Mouse (Mus musculus) lung, postnatal 36 days (tissue): Measurements from ENCODE around the gene Dock2.

Source experiments
- DNase-seq: peaks from one replicate; pipeline ENCODE4 v3.0.0; 2022; ENCODE audit warnings: mixed read lengths

Gene Dock2

GRCm38 (mm10) chr11:34416619-34416979, 367.1 kb downstream of the Dock2 start:
- no peak for DNase-seq

- DNase-seq, result no peak
These were observed 367.6 kb downstream of the Dock2 start for GRCm38 (mm10) chr11:34415884-34416618.

GRCm38 (mm10) chr11:34406850-34407249, 376.8 kb downstream of the Dock2 start:
- no peak for DNase-seq

DNA sequence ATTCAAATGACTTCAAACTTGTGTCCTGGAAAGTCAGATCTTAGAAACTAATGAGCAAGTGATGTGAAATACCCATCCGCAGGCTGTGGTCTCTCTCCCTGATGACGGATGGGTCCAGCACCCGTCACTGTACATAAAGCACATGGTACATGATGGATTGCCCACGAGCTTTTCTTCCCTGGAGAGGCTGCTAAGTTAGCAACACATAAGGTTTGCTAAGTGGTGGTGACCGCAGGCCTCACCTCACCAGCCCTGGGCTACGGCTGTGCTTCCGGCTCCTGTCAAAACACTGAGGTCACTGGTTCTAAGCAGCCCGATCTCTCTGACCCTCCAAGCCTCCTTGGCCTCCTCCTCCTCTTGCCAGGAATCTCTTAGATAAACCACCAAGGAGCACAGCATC, 377.4 kb downstream of the Dock2 start:
- no peak for DNase-seq

- DNase-seq, result no peak
These were observed 378.4 kb downstream of the Dock2 start for GRCm38 (mm10) chr11:34405311-34405710.

DNA sequence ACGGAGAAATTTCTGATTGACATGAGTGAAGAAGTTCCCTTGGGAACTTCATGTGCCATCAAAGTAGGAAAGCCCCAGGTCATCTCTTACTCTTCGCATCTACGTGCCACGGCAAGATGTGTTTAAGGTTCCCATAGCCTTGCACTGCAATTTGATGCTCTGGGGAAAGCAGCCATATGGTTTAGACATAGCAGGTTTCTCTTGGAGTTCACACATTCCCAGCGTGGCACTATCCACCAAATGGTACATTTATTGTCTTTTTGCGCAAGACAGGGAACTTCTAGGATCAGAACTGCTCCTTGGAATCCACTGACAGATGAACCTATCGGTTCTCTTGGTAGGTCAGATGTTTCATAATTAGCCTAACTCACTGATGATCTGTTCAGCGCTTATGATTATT, 382.3 kb downstream of the Dock2 start:
- DNase-seq, result no peak

DNA sequence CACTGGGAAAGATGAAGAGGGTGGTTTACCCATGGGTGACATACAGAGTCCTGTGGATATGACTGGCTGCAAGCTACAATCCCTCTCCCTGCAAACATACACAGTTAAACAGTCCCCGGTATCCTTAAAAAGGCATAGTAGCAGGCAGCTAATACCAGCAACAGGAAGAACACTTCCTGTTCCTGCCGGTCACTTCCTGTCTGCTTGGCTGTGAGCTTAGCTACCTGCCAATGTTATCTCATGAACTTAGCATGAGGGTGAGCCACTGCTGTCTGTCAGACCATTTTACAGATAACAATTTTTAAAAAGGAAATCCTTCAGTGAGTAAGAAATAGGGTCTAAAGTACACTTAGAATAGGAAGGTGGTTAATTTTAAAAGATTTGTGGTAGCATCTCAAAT, 385.1 kb downstream of the Dock2 start:
- no peak for DNase-seq

- no peak for DNase-seq
These were observed 386.0 kb downstream of the Dock2 start for GRCm38 (mm10) chr11:34397661-34398060.

- no peak for DNase-seq
These were observed 387.9 kb downstream of the Dock2 start for GRCm38 (mm10) chr11:34395802-34396201.

DNA sequence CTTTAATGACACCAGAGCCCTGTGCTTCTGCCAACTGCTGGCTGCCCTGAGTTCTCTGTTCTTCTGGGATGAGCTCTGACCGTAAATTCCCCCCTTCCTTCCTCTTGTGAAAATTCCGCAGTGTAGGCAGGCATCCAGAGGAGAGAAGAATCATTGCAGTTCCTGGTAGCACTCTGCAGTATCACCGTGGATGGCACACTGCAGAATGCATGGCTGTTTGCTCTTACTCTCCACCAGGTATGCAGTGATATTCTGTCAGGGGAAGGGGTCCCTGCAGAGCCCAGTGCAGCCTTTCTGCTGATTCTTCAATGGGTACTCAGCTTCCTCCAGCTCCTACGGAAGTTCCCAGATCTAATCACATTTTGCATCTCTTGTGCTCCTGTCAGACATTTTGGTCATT, 391.6 kb downstream of the Dock2 start:
- no peak for DNase-seq

DNA sequence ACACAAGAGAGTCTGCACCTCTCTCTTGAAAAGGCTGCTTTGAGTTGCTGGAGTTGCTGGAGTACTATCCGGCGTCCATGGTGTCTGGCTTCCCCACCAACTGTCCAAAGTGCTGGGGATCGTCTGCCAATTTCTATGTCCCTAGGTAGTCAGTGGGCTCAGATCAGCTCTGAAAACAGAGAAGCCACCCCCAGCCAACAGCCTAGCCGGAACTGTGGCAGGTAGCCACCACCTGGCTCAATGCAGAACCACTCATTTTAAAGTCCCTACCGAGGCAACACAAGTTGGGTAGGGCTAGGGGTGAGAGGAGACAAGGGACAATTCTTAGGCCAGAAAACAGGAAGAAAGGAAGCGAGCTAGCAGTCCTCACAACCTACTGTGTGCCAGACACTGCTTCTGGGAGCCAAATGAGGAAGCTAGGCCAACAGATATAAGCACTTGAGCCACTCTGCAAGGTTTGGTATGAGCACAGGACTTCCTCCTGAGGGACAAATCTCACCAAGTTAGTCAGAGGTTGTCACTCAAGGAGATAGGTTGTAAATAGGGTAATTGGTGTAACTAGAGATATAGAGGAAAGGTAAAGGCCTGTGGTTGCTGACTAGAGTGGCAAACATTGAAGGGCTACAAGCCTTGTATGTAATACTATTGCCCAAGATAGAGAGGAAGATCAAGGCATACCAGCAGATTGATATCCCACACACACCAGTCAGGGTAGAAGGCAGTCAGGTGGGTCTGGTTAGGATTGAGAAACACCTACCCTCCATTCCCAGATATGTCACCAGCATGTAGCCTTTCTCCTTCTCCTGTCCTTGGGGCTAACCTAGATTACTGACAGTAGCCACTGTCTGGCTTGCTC, 394.2 kb downstream of the Dock2 start:
- DNase-seq, result peak; percentile 14

- no peak for DNase-seq
These were observed 398.5 kb downstream of the Dock2 start for GRCm38 (mm10) chr11:34385001-34385688.

GRCm38 (mm10) chr11:34384178-34384577, 399.5 kb downstream of the Dock2 start:
- DNase-seq, result no peak

- no peak for DNase-seq
These were observed 400.2 kb downstream of the Dock2 start for GRCm38 (mm10) chr11:34383501-34383900.

DNA sequence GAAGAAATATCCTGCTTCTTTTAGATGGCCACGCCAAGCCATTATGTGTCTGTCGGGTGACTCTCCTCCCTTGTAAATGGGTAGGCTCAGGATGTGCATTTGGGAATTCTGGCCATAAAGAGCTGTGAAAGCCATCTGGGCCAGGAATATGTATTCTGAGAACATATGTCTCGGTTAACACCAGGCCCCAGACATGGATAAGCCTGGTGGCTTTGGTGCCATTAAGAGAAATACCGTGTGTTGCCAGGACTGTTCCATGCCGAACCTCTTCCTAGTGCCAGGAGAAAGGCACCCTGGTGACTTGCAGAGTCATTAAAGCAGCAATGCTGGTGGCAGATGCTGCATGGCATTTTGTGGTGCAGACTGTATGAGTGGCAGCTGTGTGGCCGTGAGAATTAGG, 406.0 kb downstream of the Dock2 start:
- no peak for DNase-seq

GRCm38 (mm10) chr11:34375557-34375956, 408.1 kb downstream of the Dock2 start:
- DNase-seq, result no peak

GRCm38 (mm10) chr11:34372224-34372623, 411.5 kb downstream of the Dock2 start:
- DNase-seq, result no peak

- no peak for DNase-seq
These were observed 427.6 kb downstream of the Dock2 start for GRCm38 (mm10) chr11:34356109-34356508.

DNA sequence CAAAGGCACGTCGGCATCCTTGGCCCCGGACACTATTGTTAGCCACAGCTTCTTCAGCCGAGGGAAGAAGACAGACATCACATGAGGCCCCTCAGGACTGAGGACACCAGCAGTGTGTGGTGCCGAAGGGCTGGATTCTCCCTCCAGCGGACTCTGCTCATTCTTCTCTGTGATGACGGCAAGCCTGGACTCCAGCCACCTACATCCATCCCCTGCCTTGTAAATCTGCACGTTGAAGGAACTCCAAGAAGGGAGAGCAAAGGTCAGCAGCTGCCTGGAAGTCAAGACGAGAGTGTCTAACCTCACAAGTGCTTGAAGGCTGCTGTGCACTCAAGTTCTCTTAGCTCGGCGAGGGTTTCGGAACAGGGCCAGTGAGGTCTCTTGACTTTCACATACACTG, 428.3 kb downstream of the Dock2 start:
- no peak for DNase-seq

DNA sequence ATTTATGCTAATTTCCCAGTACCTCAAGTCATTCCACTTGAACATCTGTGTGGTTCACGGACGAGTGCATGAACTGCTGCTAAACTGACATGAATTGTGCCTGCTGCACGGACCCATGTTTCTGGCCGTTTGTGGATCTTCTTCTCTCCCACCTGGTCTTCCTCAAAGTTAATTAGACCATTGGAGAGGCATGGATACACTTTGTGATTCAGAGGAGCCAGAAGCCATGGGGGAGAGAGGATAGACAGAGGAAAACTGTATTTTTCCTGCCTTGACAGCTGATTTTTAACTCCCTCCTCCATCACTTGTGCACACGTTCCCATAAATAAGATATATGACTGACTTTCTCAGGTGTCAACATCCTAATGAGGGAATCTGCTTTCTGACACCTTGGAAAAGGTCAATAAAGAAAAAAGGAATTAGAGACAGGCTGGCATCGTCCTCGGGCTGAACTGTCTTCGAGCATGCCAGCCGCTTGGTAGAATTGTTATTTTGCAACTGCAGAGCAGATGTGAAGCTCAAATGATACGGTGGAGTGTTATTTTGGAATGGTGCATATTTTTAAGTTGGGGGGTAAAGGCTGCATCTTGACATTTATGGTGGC, 434.1 kb downstream of the Dock2 start:
- no peak for DNase-seq

DNA sequence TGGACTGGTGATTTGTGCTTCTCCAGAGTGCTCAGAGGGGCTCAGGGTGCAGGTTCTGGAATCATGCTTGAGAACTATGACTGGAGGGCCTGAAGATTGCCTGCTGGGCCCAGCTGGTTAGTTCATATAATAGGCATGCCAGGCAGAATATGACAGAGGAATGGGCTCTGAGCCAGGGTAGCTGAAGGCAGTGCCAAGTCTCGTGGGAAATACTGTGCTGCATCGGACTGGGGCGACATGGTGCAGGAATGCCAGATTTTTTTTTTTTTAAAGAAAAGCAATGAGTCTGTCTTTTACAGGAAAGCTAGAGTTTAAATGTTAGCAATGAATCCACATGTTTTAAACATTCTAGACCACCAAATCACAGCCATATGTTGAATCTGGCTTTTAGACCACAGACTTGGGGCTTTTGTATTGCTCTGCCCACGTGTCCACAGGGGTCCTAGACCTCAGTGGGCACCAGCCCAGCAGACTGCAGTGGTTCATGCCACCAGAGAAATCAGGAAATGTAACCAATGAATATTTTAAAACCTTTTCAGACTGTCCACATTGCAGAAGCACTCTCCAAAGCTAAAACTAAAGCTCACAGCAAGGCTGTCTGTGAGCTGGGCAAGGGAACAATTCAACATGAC, 435.3 kb downstream of the Dock2 start:
- DNase-seq, result peak; percentile 17

GRCm38 (mm10) chr11:34344310-34344709, 439.4 kb downstream of the Dock2 start:
- DNase-seq, result no peak
